Mouse (Mus musculus): ENCODE results near the gene Rgl2. TPM values are rescaled to one million over a fixed set of nuclear protein-coding genes. Genes with fewer than 3 reads are reported as not detected.

Rgl2 gene
- polyA plus RNA-seq, 1 experiment from 2014 or later = 39.8 TPM

- Histone ChIP-seq H3K27me3 (ENCODE audit: control insufficient read depth, insufficient read depth, low read length) (no peaks in the 10 kb centered on the region), H3K9ac (replicated peaks; ENCODE audit: low read depth, low read length) (no peak overlapping the region), H3K27ac (ENCODE audit: low read length) (no peak overlapping the region), H3K4me3 (ENCODE audit: low read depth, low read length) (no peak overlapping the region), H3K36me3 (ENCODE audit: control insufficient read depth, insufficient read depth, low read length) (peaks cover 37% of the 10 kb centered on the region), H3K9me3 (ENCODE audit: control insufficient read depth, low read depth, low read length) (no peaks in the 10 kb centered on the region), H3K4me1 (ENCODE audit: control insufficient read depth, insufficient read depth, low read length) (peaks cover 14% of the 10 kb centered on the region), H3K4me2 (replicated peaks; ENCODE audit: low read depth, low read length) (no peak overlapping the region)
- ATAC-seq (ENCODE audit: insufficient number of reproducible peaks, insufficient read depth, low FRiP score, low read depth) = no peak
- 88% methylated on average over 31 of the region's 31 CpGs for WGBS
Measured at GRCm38 (mm10) chr17:33911052-33911812, 18.1 kb upstream of the Rgl2 start.

- no peak for ATAC-seq (ENCODE audit: insufficient number of reproducible peaks, insufficient read depth, low FRiP score, low read depth)
- Histone ChIP-seq H3K4me2 (replicated peaks; ENCODE audit: low read depth, low read length) (no peak overlapping the region), H3K27ac (ENCODE audit: low read length) (no peak overlapping the region), H3K4me3 (ENCODE audit: low read depth, low read length) (no peak overlapping the region), H3K27me3 (ENCODE audit: control insufficient read depth, insufficient read depth, low read length) (no peaks in the 10 kb centered on the region), H3K4me1 (ENCODE audit: control insufficient read depth, insufficient read depth, low read length) (peaks cover 17% of the 10 kb centered on the region), H3K9ac (replicated peaks; ENCODE audit: low read depth, low read length) (no peak overlapping the region), H3K36me3 (ENCODE audit: control insufficient read depth, insufficient read depth, low read length) (peaks cover 37% of the 10 kb centered on the region), H3K9me3 (ENCODE audit: control insufficient read depth, low read depth, low read length) (no peaks in the 10 kb centered on the region)
- 86% methylated on average over 28 of the region's 28 CpGs for WGBS
Measured at GRCm38 (mm10) chr17:33911813-33912414, 17.4 kb upstream of the Rgl2 start.

GRCm38 (mm10) chr17:33913264-33913663 is 16.1 kb upstream of the Rgl2 start:
- no peak overlapping the region for H3K4me3 ChIP-seq (ENCODE audit: low read depth, low read length)
- WGBS = 94% methylated on average over 10 of the region's 10 CpGs

DNA sequence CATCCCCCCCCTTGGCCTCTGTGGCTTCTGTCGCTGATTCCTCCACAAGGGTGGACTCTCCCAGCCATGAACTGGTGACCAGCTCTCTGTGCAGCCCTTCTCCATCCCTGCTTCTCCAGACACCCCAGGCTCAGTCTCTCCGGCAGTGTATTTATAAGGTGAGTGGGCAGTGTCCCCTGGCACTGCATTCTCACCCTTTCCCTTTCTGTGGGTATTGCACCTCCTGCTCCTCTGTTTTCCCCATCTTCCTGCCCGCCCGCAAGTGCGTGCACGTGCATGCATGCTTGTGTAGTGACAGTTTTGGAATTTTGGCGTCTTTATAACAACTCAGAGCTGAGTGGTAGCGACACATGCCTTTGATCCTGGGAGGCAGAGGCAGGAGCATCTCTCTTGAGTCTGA is 15.4 kb upstream of the Rgl2 start:
- Histone ChIP-seq H3K9ac (replicated peaks; ENCODE audit: low read depth, low read length) (no peak overlapping the region), H3K36me3 (ENCODE audit: control insufficient read depth, insufficient read depth, low read length) (peaks cover 37% of the 10 kb centered on the region), H3K9me3 (ENCODE audit: control insufficient read depth, low read depth, low read length) (no peaks in the 10 kb centered on the region), H3K4me3 (ENCODE audit: low read depth, low read length) (no peak overlapping the region), H3K4me1 (ENCODE audit: control insufficient read depth, insufficient read depth, low read length) (peaks cover 19% of the 10 kb centered on the region), H3K27me3 (ENCODE audit: control insufficient read depth, insufficient read depth, low read length) (no peaks in the 10 kb centered on the region), H3K27ac (ENCODE audit: low read length) (no peak overlapping the region), H3K4me2 (replicated peaks; ENCODE audit: low read depth, low read length) (no peak overlapping the region)
- 97% methylated on average over 8 of the region's 8 CpGs for WGBS
- ATAC-seq (ENCODE audit: insufficient number of reproducible peaks, insufficient read depth, low FRiP score, low read depth) = no peak

More at GRCm38 (mm10) chr17:33913264-33913663, 16.1 kb upstream of the Rgl2 start:
- Histone ChIP-seq H3K27me3 (ENCODE audit: control insufficient read depth, insufficient read depth, low read length) (no peaks in the 10 kb centered on the region), H3K4me2 (replicated peaks; ENCODE audit: low read depth, low read length) (no peak overlapping the region), H3K9me3 (ENCODE audit: control insufficient read depth, low read depth, low read length) (no peaks in the 10 kb centered on the region), H3K4me1 (ENCODE audit: control insufficient read depth, insufficient read depth, low read length) (peaks cover 16% of the 10 kb centered on the region), H3K9ac (replicated peaks; ENCODE audit: low read depth, low read length) (no peak overlapping the region), H3K36me3 (ENCODE audit: control insufficient read depth, insufficient read depth, low read length) (peaks cover 37% of the 10 kb centered on the region), H3K27ac (ENCODE audit: low read length) (no peak overlapping the region)
- no peak for ATAC-seq (ENCODE audit: insufficient number of reproducible peaks, insufficient read depth, low FRiP score, low read depth)

DNA sequence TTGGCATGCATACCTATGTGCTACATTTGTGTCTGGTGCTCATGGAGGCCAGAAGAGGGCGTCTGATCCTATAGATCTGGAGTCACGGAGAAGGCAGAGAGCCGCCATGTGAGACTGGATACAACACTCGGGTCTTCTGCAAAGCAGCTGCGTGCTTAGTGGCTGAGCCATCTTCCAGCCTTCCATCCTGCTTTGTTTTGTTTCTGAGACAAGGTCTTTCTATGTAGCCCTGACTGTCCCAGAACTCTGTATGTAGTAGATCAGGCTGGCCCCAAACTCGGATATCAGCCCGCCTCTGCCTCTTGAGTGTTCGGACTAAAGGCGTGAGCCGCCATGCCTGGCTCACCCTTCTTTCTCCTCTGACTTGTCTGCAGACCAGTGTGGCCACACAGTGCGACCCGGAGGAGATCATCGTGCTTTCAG is 14.4 kb upstream of the Rgl2 start:
- Histone ChIP-seq H3K4me3 (ENCODE audit: low read depth, low read length) (no peak overlapping the region; the same call in 1 of the 2 replicates), H3K4me1 (ENCODE audit: control insufficient read depth, insufficient read depth, low read length) (peaks cover 23% of the 10 kb centered on the region), H3K36me3 (ENCODE audit: control insufficient read depth, insufficient read depth, low read length) (peaks cover 37% of the 10 kb centered on the region)

GRCm38 (mm10) chr17:33915671-33916250 is 13.6 kb upstream of the Rgl2 start, which contains the start of the genes Tapbp and Zbtb22:
Gene Tapbp (plus strand): TSS chr17:33915899.
Gene Zbtb22 (plus strand): TSS chr17:33915904.
- H3K36me3 ChIP-seq (ENCODE audit: control insufficient read depth, insufficient read depth, low read length) = peaks cover 37% of the 10 kb centered on the region
- peak within 1 kb of the TSS; percentile 11; the same call in 1 of the 2 replicates for H3K9ac ChIP-seq (replicated peaks; ENCODE audit: low read depth, low read length)
- peaks cover 18% of the 10 kb centered on the region for H3K4me1 ChIP-seq (ENCODE audit: control insufficient read depth, insufficient read depth, low read length)
- H3K4me3 ChIP-seq (ENCODE audit: low read depth, low read length) = peak within 1 kb of the TSS; percentile 48
- no peaks in the 10 kb centered on the region for H3K27me3 ChIP-seq (ENCODE audit: control insufficient read depth, insufficient read depth, low read length)
- WGBS = under 1% methylated on average over 34 of the region's 34 CpGs
- H3K27ac ChIP-seq (ENCODE audit: low read length) = peak within 1 kb of the TSS; percentile 81
- H3K9me3 ChIP-seq (ENCODE audit: control insufficient read depth, low read depth, low read length) = no peaks in the 10 kb centered on the region
- peak within 1 kb of the TSS; percentile 42 for H3K4me2 ChIP-seq (replicated peaks; ENCODE audit: low read depth, low read length)
- ATAC-seq (ENCODE audit: insufficient number of reproducible peaks, insufficient read depth, low FRiP score, low read depth) = peak; percentile 91

More for the DNA sequence above, 14.4 kb upstream of the Rgl2 start:
- 70% methylated on average over 13 of the region's 13 CpGs for WGBS
- no peaks in the 10 kb centered on the region for H3K27me3 ChIP-seq (ENCODE audit: control insufficient read depth, insufficient read depth, low read length)
- no peaks in the 10 kb centered on the region for H3K9me3 ChIP-seq (ENCODE audit: control insufficient read depth, low read depth, low read length)
- no peak overlapping the region for H3K9ac ChIP-seq (replicated peaks; ENCODE audit: low read depth, low read length)
- no peak overlapping the region for H3K27ac ChIP-seq (ENCODE audit: low read length)
- H3K4me2 ChIP-seq (replicated peaks; ENCODE audit: low read depth, low read length) = peak overlapping the region; percentile 42; the same call in 1 of the 2 replicates
- ATAC-seq (ENCODE audit: insufficient number of reproducible peaks, insufficient read depth, low FRiP score, low read depth) = no peak

- peak overlapping the region; percentile 11; the same call in 1 of the 2 replicates for H3K9ac ChIP-seq (replicated peaks; ENCODE audit: low read depth, low read length)
- WGBS = under 1% methylated on average over 15 of the region's 20 CpGs
Measured at GRCm38 (mm10) chr17:33916294-33916693, 13.0 kb upstream of the Rgl2 start.

GRCm38 (mm10) chr17:33916847-33917655 is 12.3 kb upstream of the Rgl2 start:
- peaks cover 18% of the 10 kb centered on the region for H3K4me1 ChIP-seq (ENCODE audit: control insufficient read depth, insufficient read depth, low read length)

More at GRCm38 (mm10) chr17:33916294-33916693, 13.0 kb upstream of the Rgl2 start:
- H3K27me3 ChIP-seq (ENCODE audit: control insufficient read depth, insufficient read depth, low read length) = no peaks in the 10 kb centered on the region
- H3K27ac ChIP-seq (ENCODE audit: low read length) = peak overlapping the region; percentile 81
- H3K4me1 ChIP-seq (ENCODE audit: control insufficient read depth, insufficient read depth, low read length) = peaks cover 18% of the 10 kb centered on the region
- H3K4me3 ChIP-seq (ENCODE audit: low read depth, low read length) = peak overlapping the region; percentile 48
- peaks cover 32% of the 10 kb centered on the region for H3K36me3 ChIP-seq (ENCODE audit: control insufficient read depth, insufficient read depth, low read length)
- H3K9me3 ChIP-seq (ENCODE audit: control insufficient read depth, low read depth, low read length) = no peaks in the 10 kb centered on the region
- ATAC-seq (ENCODE audit: insufficient number of reproducible peaks, insufficient read depth, low FRiP score, low read depth) = no peak
- H3K4me2 ChIP-seq (replicated peaks; ENCODE audit: low read depth, low read length) = peak overlapping the region; percentile 42

More at GRCm38 (mm10) chr17:33916847-33917655, 12.3 kb upstream of the Rgl2 start:
- Histone ChIP-seq H3K27ac (ENCODE audit: low read length) (no peak overlapping the region; the same call in 1 of the 2 replicates), H3K9me3 (ENCODE audit: control insufficient read depth, low read depth, low read length) (no peaks in the 10 kb centered on the region), H3K27me3 (ENCODE audit: control insufficient read depth, insufficient read depth, low read length) (no peaks in the 10 kb centered on the region), H3K9ac (replicated peaks; ENCODE audit: low read depth, low read length) (peak overlapping the region; percentile 11; the same call in 1 of the 2 replicates), H3K4me2 (replicated peaks; ENCODE audit: low read depth, low read length) (peak overlapping the region; percentile 42), H3K36me3 (ENCODE audit: control insufficient read depth, insufficient read depth, low read length) (peaks cover 24% of the 10 kb centered on the region), H3K4me3 (ENCODE audit: low read depth, low read length) (peak overlapping the region; percentile 48)
- 75% methylated on average over 31 of the region's 31 CpGs for WGBS
- ATAC-seq (ENCODE audit: insufficient number of reproducible peaks, insufficient read depth, low FRiP score, low read depth) = no peak
